Mouse (Mus musculus) adrenal gland, adult 8-10 months (tissue): ENCODE data around the gene Cpne2. TPM values are rescaled to one million over a fixed set of nuclear protein-coding genes. Genes with fewer than 3 reads are reported as not detected.

Experiments
- DNase-seq: peaks from one replicate; pipeline ENCODE4 v3.0.0; 2022
- total RNA-seq, 4 experiments: library from RNA; stranded (reverse); gene quantifications; 2 replicates each; pipeline ENCODE4 v1.2.4; 2022

Cpne2 gene
- total RNA-seq, 4 experiments from 2014 or later = 15.9 to 29.0 (median 22.4) TPM

DNA sequence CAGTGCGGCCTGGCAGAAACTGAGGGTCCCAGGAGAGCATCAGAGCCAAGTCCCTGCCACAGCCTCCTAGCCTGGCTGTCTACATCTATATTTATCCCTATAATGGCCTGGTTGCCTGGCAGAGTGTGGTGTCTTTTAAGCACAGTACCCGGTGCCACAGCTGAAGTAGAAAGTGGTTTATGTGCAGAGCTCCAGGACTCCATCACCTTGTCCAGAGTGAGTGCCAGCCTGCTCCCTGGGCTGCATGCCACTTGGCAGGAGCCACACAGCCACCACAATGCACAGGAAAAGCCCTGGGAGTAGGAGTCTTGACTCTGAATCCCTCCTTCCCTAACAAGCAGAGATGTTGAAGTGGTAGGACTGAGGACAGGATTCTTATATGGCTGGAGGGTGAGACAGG is 4.7 kb downstream of the Cpne2 start:
- no peak for DNase-seq

DNA sequence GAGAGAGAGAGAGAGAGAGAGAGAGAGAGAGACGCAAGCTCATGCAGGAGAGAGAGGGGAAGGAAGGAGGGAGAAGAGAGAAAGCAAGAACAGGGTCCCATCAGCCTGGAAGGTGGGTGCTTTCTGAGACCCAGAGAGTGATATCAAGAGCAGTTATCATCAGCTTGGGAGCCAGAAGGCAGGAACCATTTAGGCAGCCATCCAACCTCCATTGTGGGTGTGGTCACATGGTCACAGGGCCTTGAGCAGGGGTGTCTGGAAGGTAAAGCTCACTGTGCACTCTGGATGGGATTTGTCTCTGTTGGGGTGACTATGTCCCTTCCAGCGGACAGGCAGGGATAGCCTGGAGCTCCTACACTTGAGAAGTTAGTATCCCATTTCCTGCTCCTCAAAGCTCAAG is 7.2 kb downstream of the Cpne2 start:
- no peak for DNase-seq

DNA sequence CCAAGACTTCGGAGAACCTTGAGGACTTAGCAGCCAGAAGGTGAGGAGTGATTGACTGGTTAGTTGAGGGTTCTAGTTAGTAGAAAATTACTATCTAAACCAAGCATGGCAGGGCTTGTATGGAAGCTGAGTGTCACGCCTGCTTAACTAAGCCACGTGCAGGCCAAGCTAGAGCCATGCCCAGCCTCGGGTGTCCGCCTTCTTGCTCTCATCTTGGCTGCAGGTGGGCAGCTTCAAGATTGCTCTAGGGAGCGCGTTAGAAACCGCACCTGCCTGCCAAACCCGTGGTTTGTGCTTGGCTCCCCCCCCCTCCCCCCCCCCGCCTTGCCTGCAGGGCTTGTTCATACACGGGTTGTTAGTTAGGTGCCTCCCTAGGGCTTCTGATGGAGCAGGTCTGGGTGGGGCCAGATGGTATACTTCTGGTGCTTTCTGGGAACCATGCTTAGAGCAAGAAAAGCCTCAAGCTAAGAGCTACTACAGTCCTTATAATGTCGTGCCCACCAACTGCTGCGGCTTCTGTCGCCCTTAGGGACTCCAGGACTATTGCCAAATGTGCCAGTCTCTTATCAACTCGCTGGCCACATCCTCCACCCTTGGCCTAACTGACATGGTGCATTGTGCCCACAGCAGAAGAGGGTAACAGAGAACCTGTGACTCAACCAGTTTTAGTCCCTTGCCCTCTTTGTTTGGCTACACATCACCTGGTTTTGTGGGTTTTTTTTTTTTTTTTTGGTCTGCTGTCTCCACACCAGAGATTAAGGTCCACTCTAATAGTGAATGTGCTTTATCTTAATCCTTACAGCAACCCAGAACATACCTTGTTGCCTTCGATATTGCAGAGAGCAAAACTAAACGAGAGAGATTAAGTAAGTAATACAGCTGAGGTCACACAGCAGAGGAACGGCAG is 8.4 kb downstream of the Cpne2 start:
- DNase-seq = no peak

DNA sequence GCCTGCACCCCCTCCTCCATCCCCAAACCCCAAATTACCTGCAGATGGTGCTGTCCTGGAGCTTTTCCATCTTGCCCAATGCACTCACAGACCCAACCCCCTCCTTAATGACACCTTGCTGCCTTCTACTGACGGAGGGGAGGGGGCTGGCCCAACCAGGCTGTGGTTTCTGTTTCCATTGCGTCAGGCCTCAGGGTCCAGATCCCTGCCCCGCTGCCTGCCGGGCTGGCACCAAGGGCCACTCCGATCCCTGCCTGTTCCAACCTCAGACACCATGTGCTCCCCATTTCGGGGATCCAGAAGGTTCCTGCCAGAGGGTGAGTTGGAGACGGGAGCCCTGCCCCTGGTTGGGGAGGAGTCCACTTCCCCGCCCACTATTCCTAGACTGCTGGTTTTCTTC is 11.2 kb downstream of the Cpne2 start:
- DNase-seq = no peak

DNA sequence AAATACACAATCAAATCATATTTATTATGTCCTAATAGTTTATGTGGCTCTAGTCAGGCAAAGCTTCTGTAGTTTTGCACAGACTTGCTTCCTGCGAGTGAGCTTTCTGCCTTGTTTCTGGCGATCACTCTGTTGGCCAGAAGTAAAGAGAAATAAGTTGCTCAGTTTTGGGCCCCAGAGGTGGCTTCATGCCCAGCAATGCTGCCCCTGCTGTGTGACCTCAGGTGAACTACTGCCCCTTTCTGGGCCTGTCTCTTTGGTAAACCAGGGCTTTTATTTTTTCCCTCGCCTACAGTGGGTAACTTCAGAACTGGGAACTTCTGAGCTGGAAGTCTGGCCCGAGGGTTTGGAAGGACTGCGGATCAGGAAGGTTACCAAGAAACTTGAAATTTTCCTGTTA is 16.3 kb downstream of the Cpne2 start:
- no peak for DNase-seq

DNA sequence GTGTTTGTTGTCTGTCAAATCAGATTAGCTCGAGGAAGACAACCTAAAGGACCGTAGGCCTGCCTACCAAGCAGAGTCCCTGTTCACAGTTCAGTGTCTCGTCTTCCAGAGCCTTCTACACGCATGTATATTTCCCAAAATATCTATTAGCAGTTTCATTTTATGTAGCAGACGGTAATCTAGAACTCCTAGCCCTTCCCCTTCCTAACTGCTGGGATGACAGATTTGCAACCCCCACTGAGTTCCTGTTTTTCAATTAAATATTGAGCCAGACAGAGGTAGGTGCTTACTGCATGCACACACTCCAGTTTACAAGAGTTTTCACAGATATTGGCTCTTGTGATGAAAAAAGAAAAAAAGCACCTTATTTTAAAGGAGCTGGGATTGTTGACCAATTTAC is 16.7 kb downstream of the Cpne2 start:
- DNase-seq = no peak

DNA sequence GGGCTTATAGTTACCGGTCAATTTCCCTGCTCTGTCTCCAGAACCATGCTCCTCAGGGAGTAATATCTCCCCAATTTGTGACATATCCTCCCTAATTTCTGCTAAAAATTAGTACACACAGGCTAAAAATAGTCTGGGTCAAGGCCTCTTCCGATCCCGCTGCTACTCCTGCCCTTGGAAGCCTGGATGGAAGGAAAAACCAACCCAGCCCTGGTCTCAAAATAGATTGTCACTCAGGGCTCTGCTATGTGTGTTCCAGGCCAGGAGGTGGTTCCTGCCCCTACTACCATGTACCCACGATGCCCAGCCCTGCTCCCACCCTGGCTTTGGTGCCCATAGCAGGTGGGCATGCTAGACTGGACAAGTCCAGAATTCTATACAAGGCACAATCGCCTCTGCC is 17.2 kb downstream of the Cpne2 start:
- peak; percentile 28 for DNase-seq

DNA sequence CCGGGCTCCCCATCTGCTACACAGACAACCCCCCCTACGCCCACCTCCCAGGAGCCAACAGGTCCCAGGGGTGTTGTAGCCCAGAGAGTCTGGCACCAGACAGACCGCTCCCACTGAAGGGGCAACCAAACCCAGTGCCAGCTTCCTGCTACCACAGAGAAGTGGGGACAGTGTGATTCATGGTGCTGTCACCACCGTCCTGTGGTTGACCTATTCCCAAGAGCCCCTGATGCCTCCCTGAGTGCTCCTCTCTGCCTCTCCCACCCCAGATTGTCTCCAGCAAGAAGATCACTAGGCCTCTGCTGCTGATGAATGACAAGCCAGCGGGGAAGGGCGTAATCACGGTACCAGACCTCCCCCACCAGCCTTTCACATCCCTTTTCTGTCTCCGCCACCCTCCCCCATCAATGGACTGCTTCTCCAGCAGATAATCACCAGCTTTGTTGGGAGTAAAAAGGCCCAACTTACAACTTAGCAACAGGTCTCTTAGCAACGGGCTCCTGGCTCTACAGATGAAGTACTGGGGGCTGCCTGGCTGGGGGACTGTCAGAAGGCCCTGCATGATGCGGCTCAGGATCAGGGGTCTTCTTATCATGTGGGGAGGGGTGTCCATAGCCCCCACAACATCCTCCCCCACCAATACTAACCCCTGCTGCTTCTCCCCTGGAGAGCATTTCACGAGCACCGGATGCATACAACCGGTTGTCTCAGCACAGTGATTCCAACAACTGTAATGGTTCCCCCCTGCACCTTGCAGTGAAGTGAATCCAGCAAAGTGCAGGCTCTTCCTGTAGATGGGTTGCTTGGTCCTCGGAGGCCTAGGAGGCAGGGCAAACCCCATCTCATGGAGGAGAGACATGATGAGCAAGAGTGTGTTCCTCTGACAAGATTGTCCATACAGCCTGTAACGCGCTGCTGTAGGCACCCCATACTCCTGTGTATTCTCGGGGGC is 19.0 kb downstream of the Cpne2 start:
- DNase-seq = no peak

DNA sequence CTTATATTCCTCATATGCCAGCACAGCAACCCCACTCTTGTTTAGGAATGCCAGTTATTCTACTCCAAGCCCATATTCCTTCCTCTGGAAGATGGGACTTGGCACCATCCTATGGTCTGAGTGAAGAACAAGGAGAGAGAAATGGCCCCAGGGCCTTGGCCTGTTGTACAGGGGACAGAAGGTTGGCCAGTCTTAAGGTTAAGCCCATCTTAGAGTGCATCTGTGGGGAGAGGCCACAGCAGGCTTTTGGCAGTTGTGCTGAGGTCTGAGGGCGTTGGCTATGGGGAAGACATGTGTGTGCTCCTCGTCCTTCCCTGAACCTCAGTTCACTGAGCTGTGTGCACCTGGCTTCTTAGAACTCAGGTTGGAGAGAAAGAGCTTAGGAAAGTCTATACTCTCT is 19.9 kb downstream of the Cpne2 start:
- no peak for DNase-seq

DNA sequence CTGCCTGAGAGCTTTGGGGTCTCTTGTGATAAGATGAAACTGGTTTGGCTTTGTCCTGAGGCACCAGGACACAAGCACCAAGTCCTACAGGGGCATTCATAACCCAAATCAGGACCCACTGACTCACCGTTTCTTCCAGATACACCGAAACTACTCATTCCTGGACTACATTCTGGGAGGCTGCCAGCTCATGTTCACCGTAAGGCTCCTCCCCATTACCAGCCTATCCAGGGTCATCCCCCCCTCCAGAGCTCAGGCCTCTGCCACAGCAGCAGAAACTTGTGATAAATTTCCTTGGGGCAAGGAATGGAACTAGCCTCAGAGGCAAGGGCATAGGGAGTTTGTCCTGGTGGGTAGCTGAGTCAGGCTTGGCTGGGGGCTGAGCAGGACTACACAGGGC is 24.5 kb downstream of the Cpne2 start:
- DNase-seq = peak; percentile 72

DNA sequence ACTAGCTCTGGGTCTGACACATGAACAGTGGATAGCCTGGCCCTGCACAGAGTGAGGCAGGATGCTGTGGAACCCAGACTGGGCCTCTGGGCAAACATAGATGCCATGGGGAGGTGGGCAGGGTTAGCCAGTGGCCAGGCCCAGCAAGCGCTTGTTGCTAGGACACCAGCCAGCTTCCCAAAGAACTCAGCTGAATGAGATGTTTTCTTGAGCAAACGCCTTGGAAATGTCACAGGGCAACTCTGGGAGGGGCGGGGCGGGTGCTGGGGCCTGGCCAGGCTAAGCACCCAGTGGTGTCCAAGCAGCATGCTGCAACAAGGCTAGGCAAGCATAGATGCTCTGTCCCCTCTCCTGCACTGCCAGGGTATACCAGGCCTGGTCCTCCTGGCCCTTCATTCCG is 28.5 kb downstream of the Cpne2 start:
- no peak for DNase-seq

DNA sequence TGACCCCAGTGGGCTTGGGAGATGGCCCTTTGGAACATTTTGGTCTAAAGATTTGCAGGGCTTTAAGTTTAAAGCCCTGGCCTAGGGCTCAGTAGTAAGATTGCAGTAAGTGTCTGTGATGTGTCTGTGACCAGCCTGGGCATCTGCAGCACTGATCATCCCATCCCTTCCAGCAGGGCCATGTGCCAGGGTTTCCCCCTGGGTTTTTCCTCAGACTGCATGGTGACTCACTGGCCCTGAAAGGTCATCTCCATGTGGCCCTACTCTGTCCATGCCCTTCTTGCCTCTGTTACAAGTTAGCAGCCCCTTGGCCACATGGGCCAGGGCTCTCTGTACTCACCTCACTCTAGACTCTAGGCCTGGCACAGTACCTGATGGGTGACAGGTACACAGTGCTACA is 31.6 kb downstream of the Cpne2 start:
- DNase-seq = no peak

DNA sequence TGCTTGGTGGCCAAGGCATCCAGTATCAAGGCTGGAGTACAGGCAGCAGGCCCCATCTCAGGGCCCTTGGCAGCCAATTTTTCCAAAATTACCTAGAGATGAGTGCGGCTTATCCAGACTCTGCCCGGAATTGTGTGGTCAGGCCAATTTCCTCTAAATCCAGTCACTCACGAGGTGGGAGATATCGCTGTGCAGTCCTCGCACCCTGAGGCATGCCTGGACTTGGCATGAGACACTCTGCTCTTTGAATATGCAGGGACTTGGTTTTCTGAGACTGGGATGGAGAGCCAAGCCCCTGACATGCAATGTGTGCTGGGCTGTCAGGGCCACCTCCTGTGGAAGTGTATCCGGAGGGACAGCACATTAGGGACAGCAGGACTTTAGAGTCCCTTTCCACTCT is 33.2 kb downstream of the Cpne2 start:
- DNase-seq = no peak

DNA sequence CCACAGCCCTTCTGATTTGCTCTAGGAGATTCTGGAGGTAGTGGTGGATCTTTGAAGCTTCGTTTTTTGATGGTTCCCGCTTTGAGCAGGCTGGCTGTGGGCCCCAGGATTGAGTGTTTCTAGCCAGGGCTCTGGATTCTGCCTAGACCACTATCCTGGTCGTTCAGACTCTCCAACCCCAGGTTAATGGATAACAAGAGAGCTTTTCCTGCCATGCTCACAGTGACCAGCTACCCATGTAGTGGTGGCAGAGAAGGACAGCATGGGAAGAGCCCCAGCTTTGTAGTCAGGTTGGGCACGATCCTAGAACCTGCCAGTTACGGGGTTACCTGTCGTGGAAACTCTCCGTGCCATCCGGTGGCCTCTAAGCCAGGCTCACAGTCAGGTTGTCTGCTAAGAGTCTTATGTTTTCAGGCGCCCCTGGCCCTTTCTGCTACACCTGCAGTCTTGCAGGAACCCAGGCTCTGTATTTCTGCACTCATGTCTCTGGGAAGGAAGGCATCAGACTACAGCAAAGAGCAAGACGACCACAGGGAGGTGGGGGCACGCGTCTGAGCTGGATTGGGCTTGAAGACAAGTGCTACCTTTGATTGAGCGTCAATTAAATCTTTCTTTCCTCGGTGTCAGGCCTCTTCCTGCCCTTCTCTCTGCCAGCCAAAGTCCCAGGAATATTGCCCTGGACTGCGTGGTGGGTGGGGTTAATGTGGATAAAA is 33.8 kb downstream of the Cpne2 start:
- no peak for DNase-seq

DNA sequence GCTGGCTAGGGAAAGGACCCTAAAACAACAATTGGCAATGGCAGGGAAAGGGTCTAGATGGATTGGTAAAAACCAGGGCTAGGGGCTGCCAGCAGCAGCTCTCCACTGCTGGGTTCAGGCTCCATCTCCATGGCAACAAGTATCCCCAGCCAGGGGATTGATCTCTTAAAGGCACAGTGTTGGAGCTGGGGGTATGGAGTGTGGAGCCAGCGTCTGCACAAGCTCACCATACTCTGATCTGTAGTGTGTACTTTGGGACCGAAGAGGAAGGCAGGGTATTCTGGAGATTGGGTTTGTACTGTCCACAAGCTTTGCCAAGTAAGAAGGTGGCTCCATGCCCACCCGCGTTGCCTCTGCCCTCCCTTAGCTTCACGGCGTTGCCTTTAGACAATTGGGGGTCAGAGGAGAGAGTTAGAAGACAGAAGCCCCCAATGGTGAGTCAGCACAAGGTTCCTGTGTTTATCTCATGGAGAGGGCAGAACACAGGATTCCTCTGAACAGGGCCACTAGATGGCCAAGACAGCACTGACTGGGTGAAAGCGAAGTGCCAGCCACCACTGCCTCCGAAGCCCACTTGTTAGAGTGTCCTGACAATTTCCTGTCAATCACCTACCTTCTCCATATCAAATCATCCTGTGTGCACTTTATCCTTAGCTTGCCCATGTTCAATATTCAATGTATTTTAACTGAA is 34.5 kb downstream of the Cpne2 start:
- no peak for DNase-seq

DNA sequence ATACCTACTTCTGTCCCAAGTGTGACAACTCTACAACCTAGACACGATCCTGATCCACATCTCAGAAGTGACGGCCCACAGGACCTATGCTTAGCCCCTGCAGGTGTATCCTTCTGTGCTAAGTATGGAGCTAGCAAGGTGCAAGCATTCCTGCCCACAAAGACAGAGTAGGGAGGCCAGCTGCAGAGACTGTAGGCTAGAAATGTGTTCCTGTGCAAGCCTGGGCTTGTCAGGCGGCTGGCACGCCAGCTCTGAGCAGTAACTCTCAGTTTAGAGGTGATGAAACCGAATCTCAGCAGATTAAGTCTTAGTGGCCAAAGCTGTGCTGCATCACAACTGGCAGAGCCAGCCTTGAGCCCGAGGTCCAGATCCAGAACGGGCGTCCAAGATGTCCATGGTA is 35.3 kb downstream of the Cpne2 start:
- DNase-seq = no peak

DNA sequence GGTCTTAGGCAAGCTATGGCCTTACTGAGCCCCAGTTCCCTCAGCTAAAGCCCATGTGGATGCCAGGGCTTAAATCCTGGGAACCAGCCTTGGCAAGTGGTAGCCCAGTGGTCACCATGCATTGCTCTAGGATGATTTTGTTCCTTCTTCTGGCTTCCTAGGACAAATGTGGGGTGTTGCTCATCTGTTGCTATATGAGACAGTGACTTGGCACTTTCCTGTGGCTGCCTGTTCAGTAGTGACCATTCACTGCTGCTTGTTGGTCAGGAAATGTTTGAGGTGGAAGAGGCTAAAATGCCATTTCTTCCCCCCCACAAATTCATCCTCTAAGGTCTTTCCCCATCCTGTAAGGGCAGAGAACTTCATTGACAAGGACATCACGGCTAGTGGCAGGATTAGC is 36.6 kb downstream of the Cpne2 start:
- DNase-seq = no peak

DNA sequence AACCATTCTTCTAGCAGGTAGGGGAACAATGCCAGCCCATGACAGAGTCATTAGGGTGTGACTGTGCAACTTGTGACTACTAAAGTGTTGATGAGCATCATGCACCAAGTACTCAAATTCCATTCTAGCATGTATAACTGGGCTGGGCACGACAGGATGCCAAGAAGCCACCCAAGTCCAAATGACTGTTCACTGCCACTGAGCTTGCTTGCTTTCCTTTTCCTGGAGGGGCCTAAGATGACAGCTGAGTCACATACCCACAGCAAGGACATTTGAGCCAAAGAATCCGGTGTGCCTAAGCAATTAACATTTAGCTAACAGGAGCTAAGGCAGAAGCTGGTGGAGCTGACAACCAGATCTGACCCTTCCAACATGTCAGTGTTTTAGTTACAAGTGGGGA is 39.1 kb downstream of the Cpne2 start:
- DNase-seq = no peak

DNA sequence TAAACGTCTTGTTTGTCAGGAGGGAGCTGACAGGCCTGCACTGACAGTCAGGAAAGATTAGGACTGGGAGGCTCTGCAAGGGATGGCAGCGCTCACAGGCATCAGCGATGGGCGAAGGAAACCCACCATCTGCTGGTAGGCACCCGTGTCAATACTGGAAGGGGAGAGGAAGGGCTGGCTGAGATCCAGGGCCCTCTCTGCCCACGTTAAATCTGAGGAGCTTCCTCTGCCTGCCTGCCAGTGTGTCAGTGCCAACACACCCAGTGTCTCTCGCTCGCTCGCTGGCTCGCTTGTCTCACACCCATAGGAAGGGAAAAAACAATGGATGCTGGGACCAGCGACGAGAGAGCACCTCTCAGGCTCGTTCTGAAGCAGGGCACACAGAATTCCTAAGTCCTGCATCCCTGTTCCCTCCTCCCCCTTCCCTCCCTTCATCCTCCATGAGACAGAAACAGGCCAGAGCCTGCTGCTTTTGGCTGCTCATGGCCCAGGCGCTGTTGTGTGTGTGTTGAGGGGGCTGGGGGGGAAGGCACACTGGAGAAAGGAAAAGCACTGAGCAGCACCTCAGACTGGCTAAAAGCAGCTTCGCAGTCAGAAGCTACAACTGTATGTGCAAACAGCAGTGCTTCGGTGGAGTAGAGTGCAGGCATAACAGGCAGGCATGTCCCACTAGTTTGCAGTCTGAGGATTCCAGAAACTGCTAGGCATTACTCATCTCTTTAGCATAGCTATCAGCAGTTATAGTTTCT is 41.5 kb downstream of the Cpne2 start:
- no peak for DNase-seq

DNA sequence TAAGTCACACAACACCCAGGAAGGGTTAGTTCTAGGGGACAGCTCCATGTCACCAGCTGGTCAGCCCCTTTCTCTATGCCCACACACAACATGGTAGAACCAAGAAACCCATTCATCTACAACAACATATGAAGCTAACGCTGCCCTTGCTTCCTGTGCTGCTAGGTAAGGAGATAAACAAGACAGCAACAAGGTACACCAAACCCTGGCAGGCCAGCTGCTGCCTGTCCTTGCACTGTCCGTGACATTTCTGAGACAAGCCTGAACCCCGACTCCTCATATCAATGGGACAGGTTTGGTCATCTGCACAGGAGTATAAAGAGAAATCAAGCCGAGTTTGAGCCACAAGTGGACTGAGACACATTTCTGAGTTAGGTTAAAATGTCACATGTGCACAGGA is 42.4 kb downstream of the Cpne2 start:
- no peak for DNase-seq

DNA sequence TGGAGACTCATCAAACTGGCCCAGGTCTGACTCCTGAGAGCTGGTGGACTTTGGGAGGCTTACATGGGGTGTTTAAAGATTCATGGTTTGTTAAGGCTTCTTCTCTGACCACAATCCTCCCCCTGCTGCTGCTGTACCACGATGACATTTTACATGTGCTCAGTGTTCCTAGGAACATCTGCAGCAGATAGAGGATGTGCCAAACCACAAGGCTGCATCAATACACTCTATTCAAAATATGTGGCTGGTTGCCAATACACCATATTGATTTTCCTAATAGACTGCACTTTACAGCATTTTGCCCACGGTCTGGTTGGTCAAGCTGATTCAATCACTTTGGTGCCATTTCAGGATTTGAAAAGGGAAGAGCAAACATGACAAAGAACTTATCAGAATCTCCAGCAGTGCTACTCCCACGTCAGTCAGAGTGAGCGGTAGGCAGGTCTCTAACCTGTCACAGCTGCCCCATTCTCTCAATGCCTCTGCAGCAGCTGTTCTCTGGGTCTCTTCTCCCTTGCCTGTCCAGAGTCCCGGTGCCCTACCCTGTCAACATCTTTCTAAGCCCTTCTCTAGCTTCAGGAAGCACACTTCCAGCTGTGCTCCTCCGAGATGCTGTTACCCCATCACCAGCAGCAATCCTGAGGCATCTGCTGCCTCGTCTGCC is 49.2 kb downstream of the Cpne2 start:
- DNase-seq = no peak
